ENCODE assay signal across 28 mouse cellular contexts in genomic region chr10:83310356-83310755, GRCm38 (mm10).
"Had no signal": no experiment of that assay in that cellular context is flagged by ENCODE, and none has a peak within 500 bp of the region (broad histone marks: within the 10 kb centered on the region; RNA-seq: fewer than 3 reads in every experiment).

No protein-coding gene starts in this region.

- H3K9me3 ChIP-seq: heart, embryonic 15.5 days; hindbrain, embryonic 13.5 days; hindbrain, embryonic 15.5 days; kidney, embryonic 15.5 days; limb, embryonic 13.5 days; limb, embryonic 15.5 days; liver, embryonic 13.5 days; liver, embryonic 15.5 days had no signal

- ATAC-seq: hindbrain, postnatal 0 days; intestine, embryonic 16.5 days had no signal

- H3K4me1 ChIP-seq: heart, embryonic 13.5 days; heart, embryonic 15.5 days; hindbrain, embryonic 13.5 days; hindbrain, embryonic 15.5 days; kidney, embryonic 15.5 days; limb, embryonic 13.5 days; limb, embryonic 15.5 days had no signal

- H3K9ac ChIP-seq: heart, embryonic 13.5 days; heart, embryonic 15.5 days; hindbrain, embryonic 13.5 days; hindbrain, embryonic 15.5 days; kidney, embryonic 15.5 days; limb, embryonic 13.5 days; limb, embryonic 15.5 days; liver, embryonic 13.5 days; liver, embryonic 15.5 days had no signal

- H3K4me3 ChIP-seq: heart, adult 2 months; heart, embryonic 13.5 days; heart, embryonic 15.5 days; hindbrain, embryonic 13.5 days; hindbrain, embryonic 15.5 days; kidney, embryonic 15.5 days; limb, embryonic 13.5 days; limb, embryonic 15.5 days; liver, embryonic 13.5 days; liver, embryonic 15.5 days had no signal

- H3K4me2 ChIP-seq: heart, embryonic 11.5 days; heart, embryonic 13.5 days; heart, embryonic 15.5 days; hindbrain, embryonic 13.5 days; hindbrain, embryonic 15.5 days; kidney, embryonic 15.5 days; limb, embryonic 13.5 days; limb, embryonic 15.5 days; liver, embryonic 13.5 days; liver, embryonic 15.5 days had no signal

- H3K36me3 ChIP-seq: heart, embryonic 13.5 days; heart, embryonic 15.5 days; hindbrain, embryonic 13.5 days; kidney, embryonic 15.5 days; limb, embryonic 13.5 days; limb, embryonic 15.5 days; liver, embryonic 13.5 days; liver, embryonic 15.5 days had no signal

- H3K27me3 ChIP-seq: heart, embryonic 13.5 days; heart, embryonic 15.5 days; hindbrain, embryonic 13.5 days; hindbrain, embryonic 15.5 days; kidney, embryonic 15.5 days; limb, embryonic 13.5 days; limb, embryonic 15.5 days; liver, embryonic 13.5 days; liver, embryonic 15.5 days had no signal

- DNase-seq: gastrocnemius, postnatal 14 days; gastrocnemius, postnatal 36 days; heart, adult 11 months; heart, adult 2 months; heart, postnatal 14 days; heart, postnatal 36 days; kidney, adult 11 months; kidney, adult 2 months; kidney, adult 9 months; kidney, postnatal 14 days; kidney, postnatal 36 days; layer of hippocampus, adult 9-11 months; layer of hippocampus, postnatal 36 days; left cerebral cortex, postnatal 4 days; liver, embryonic 13.5 days; lung, adult 18-20 months had no signal

- H3K27ac ChIP-seq: heart, adult 2 months; heart, embryonic 13.5 days; heart, embryonic 15.5 days; hindbrain, embryonic 13.5 days; hindbrain, embryonic 15.5 days; hindbrain, postnatal 0 days; kidney, embryonic 15.5 days; kidney, postnatal 0 days; limb, embryonic 13.5 days; limb, embryonic 15.5 days; liver, embryonic 13.5 days; liver, embryonic 15.5 days had no signal
